Mouse (Mus musculus) regulatory T cell (primary cell): Measurements from ENCODE around the gene Arhgap22.

ENCODE experiments used
- in situ Hi-C: fragments of 300-600 bp; cut with MboI, MseI; formaldehyde crosslinking; loops from one replicate; pipeline ENCODE4 v1.15.1; 2025; ENCODE audit warnings: high pct_unique_total_duplicates

Gene Arhgap22

DNA sequence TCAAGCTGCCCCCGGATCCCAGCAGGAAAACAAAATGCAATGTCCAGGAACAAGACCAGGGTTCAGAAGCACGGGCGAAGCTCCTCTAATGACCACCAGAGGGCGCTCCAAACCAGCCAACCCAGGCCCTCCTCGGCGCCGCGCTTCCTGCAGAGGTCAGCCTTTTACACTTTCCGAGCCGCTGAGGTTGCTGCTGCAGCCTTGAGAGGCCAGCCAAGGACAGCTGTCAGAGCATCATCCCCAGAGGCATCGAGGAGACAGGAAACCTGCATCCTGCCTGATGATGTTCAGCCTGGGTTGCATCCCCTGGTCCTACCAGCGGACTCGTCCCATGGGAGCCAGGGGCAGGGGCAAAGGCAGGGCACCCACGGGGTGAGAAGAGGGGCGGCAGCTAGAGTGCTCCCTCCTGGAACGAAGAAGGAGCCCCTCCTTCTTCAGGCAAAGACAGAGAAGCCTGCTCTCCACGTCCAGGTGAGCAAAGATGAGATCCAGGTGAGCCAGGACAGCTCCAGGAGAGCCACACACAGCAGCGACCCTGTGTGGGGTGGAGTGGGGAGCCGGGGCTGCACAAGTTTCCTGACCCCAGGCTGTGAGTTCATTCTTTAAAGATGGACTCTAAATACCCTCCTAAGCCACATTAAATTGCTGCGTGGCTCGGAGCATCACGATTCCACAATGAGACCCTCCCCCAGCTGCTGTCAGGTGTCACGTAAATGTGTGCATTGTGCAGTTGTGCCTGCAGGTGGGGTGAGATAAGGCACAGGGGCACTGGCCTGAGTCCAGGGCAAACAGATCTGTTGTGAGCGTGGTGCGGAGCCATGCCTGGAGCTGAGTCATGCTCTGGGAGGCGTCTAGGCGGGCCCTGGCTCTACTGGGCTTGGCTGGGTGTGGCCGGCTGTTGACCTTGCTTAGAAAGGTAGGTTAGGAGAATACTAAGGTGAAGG, at the start of gene Arhgap22:
TSS of gene Arhgap22 (plus strand) at position 204 of the 944 bp plus-strand sequence.
- in situ Hi-C loops: no loop called here

DNA sequence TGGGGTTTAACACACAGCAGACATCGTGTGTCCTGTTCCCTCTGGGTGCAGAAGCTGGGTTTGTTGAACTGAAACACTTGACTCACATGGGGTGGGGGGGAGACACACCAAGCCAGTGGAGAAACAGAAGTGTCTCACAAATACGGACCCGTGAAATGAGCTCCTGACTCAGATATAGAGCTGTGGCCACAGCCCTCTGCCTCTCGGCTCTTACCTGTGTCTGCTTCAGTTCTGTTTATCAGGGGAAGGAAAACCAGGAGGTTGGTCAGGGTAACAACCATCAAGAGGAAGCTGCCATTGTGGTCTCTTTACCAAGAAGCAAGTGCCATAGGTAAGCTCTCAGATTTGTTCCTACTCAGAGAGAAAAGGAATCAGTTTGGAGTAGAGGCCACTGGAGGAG, 45.1 kb upstream of the Arhgap22 start:
- in situ Hi-C loops: no loop called here

DNA sequence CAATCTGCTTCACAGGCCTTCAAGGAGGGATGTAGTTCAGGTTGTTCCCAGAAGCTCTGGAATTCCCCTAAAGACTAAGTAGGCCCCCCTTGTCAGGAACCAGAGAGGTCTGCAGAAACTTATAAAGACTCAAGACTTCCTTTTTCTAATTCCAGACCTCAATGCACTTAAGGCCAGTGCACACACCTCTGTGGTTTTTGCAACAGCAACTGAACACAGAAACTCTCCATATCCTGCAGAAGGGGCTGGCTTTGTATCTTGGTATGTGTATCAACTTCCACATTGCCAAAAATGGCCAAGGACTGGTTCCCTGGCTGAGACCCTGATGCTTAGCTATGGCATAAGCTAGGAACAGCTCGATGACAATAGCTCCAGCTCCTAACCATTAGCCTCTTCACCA, 41.9 kb upstream of the Arhgap22 start:
- in situ Hi-C loops: no loop called here

DNA sequence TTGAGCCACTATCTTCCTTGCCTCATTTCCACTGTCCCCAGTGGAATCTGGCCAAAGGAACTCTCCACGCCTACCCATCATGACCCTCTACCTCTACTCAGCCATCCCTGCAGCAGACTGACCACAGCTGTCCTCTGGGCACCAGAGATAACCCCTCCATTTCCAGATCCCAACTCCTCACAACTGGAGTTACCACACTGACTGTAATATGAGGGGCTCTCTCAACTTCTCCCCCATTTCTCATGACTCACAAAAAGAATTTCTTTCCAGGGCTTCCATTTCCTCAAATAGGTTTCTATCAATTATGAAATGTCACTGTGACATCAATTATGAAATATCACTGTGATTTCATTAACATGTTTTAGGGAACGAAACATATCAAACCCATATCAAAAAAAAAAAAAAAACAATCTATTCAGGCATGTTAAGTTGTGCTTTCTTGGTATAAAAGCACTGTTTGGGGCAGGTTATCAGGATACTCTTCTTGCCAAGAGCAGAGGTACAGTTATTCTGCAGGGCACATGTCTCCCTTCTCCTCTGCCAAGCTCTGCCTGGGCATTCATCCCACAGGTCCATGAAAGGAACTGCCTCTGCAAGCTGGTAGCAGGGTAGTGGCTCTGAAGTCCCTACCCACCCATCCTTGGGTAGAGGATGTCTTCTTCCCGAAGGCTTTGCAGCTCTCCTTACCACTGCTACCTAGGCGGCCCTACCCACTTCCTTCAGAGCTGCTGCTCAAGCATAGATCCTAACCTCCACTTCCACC, 38.6 kb upstream of the Arhgap22 start:
- in situ Hi-C loops: no loop called here

DNA sequence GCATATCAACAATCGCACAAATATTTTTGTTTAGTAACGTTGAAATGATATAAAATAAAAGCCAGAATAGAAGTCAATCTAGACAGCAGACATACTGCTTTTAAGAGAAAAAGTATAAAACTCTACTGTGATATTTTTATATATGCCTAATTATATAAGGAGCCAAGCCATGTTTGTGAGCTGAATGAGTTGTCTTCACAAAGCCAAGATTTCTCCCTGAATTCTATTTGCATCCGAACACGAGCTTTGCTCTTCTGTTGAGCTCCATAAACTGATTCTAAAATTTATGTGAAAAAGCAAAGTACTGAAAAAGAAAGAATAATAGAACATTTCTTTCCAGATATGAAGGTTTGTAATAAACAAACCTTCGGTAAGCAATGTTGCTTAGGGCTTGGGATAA, 33.7 kb upstream of the Arhgap22 start:
- in situ Hi-C loops: no loop called here

DNA sequence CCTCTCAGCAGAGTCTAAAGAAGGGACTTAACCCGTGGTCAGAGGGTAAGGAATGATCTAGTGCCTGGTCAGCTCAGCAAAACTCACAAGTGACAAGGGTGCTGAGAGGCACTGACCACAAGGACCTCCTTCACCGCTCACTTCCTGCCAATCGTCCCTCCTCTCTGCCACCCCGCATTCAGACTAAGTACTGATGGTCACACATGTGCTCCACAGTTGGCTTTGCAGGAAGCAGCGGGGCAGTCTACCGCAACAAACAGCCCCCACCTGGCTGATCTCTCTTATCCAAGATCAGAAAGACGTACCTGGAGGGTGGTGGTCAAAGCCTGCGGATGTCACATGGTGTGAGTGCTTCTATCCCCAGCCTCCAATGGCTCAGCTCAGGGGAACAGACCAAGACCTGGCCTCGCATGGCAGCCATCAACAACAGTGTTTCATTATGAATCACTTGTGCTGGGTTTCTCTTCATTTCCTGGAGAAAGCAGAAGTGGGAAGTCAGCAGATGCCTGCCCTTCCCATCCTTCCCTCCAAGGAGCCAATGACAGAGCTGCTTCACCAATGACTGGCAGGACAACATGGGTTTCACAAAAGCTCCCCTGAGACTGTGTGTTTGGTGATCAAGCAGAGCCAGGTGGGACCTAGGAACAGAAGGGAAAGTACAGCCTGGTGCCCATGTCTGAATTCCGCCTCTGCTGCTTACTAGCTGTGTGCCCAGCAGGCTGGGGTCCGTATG, 28.6 kb upstream of the Arhgap22 start, which contains the start of gene Wdfy4:
TSS of gene Wdfy4 (minus strand) at position 441 of the 733 bp plus-strand sequence.
- in situ Hi-C loops: no loop called here

DNA sequence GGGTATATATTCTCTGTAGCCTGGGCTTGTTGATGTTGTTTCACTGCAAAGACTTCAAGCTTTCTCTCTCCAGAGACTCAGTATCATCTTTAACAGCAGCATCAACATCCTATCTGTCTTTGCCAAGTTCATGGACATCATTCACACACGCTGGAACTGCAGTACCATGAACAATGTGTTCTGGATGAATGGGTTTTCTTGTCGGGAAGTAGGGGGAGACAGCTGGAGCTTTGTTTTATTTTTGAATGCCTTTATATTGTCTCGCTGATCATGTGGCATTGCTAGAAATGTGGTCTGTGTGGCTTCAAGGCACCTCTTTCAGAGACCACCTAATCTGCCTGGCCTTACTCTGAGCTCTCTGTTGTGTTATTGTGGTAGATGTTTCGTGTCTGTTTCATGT, 26.6 kb upstream of the Arhgap22 start:
- in situ Hi-C loops: no loop called here

DNA sequence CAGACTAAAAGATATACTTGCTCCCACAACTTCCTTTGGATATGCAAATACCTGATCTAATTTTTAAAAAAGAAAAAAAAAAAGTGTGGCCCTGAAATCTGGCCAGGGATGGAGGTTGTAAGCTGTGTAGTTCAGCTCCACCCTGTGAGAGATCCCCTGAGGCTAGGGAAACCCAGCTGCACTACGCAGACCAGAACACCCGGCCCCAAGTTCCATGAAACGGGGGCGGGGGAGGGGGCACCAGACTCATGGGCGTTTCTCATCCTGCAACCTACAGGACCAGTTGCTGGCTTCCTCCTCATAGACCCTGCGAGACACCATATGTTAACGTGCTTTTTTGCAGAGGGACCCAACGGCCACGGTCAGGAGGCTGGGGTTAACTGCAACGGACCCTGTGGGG, 24.6 kb upstream of the Arhgap22 start:
- in situ Hi-C loops: no loop called here

DNA sequence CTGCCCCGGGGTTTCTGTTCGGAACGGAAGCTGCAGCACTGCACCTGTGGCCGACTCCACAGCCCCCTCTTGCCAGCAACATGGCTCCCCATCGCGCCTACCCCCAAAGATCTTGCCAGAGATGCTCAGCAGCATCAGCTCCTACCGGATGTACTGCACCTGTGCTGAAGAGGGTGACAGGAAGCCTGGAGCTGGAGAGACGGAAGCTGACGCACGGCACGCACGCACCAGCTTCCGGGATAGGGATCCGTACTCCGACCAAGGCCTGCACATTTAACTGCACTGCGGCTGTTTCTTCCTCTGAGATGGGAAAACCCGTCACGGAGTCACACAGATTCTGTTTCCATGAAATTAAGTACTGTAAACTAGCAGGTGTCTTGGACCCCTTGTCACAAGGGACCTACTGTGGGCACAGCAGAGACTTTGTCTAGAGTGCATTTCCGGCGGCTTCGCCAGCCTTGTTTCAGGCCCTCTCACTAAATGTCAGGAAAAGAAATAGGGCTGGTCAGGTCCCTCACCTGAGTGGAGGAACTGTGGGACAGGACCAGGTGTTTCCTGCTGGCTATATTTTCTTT, 23.9 kb upstream of the Arhgap22 start:
- in situ Hi-C loops: no loop called here

DNA sequence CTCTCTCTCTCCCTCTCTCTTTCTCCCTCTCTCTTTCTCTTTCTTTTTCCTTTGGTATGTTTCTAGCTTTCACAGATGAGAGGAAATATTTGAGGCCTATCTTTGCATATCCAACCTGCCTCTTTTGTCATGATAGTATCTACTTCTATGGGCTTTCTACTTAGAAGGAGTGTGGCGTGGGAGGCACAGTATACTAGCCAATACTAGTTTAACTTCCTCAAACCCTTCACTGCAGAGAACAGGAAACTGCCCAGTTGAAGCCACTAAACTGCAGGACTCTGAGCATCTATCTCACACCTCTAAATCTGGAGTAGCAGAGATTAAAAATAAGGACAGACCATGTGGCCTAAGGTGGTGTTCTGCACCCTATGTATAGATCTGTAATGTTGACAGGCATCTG, 23.2 kb upstream of the Arhgap22 start:
- in situ Hi-C loops: no loop called here

DNA sequence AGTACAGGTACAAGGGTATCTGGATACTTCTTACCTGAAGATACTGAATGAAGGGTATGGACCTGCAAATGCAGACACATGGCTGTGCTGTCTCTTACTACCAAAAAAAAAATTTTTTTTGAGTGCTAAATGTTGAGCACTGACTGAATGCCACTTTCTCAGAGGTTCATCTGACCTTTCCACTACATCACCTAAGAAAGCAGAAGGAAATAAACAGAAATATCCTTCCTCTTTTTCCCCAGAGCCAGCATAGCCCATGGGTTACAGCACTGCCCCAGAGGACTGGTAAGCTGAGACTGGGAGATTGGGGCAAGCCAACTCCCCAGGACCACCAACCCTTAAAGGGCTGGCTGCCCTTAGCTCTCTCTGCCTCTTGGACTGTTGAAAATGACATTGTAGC, 20.1 kb upstream of the Arhgap22 start:
- in situ Hi-C loops: no loop called here

DNA sequence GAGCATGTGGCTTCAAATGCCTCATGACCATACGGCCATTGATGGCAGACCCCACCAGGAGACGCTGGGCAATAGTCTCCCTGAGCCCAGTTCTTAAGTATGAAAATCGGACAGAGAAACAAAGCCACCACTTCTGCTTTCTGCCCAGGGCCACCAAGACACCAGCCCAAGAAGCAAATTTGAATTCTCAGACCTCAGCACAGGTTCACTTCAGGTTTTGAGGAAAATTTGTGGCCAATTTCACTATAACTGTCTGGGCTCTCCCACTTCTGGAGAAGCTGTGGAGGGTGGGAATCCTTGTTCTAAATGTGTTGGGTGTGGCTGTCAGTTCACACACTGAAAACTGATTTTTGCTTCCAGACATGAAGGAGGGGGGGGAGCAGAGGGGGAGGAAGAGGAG, 19.6 kb upstream of the Arhgap22 start:
- in situ Hi-C loops: no loop called here

DNA sequence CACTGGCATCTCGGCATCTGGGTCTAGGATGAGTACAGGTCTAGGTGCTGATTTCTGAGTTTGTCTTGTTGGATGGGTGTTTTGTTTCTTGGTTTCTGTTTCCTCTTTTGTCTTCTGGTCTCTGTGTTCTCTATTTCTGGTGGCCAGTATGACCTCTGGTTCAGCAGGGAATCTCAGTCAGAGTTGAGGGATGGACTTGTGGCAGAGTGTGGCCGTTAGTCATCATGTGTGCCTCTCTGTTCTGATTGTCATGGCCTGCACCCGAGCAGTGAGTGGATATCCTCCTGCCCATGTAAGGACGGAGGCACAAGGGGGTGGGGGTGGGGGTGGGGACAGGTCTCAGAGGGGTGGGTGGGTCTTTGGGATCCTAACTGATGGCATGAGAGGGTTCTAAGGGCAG, 11.7 kb upstream of the Arhgap22 start:
- in situ Hi-C loops: loop anchor here (10.0 kb wide), 1 partner anchor 427 kb away; no protein-coding TSS in a partner anchor

DNA sequence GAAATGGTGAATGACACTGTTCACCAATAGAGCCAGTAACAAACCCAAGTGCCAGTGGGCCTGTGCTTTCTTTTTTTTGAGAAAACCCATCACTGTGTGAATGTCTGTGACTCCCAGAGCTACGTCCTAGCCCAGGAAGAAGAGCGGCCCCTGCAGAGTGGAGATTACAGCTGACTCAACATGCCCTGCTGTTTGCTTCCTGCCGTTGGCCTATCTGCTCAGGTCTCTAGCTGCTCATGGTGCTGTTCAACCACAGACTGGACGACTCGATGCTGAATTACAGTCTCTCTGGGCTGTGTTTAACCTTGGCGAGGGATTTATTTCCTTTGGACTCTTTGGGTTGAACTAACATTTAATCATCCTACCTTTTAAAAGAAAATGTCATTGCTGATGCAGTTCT, 10.9 kb upstream of the Arhgap22 start:
- in situ Hi-C loops: loop anchor here (10.0 kb wide), 1 partner anchor 428 kb away; no protein-coding TSS in a partner anchor

DNA sequence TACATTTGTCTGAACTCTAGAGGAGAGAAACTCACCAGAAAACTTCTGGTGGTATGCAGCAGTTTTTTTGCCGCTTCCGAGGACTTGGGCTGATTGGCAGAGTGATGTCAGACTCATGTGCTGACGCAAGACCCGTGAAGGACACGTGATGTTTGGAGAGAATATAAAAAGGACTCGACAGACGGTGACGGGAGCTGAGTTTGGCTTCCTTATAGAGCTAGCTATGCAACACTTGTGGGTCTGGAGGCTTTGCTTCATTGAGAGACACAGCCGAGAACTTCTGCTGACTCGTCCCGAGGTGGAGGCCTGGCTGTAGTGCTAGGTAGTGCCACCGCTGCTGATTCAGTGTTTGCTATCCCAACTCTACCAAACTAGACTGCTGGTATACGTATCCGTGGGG, 10.0 kb upstream of the Arhgap22 start:
- in situ Hi-C loops: loop anchor here (10.0 kb wide), 1 partner anchor 429 kb away; no protein-coding TSS in a partner anchor

DNA sequence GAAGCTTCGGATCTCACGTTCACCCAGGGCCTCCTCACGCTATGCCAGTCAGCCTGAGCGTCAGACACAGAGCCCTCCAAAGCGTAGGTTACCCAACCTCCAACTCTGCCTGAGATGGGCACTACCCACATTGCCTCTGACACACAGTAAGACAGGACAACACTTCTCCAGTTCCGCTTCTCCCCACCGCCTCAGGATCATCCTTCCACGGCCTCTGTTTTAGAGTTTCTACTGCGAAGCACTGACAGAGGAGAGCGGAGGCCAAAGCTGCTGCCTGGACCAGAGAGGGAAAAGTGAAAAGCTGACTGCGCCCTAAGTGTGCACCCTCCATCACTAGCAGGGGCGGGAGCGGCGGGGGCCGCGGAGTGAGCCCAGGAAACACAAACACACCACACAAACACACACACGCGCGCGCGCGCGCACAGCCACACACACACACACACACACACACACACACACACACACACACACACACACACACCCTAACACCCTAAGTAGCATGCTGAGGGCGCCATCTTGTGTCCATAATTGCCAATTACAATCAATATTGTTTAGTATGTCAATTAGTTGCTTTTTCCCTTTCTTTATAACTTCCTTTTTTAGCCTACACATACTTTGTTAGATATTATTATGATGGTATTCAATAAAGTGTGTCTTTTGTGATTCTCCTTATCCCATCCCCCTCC, 8.4 kb upstream of the Arhgap22 start:
- in situ Hi-C loops: loop anchor here (10.0 kb wide), 1 partner anchor 431 kb away; no protein-coding TSS in a partner anchor

DNA sequence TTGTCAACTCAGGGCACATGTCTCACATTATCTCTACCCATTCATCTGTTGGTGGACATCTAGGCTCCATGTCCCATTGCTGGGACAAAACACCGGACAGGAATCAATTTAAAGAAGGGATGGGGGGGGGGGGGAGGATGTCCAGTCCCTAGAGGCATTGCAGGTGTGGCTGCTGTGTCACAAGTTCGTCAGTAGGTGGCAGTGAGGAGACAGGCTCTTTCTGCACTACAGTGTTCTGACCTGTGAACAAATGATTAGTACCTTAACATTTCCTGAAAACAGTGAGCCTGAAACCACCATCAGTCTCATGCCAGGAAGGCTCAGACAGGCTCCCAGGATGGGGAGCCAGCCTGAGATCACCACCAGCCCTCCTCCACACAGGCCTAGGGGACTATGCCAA, 6.8 kb upstream of the Arhgap22 start:
- in situ Hi-C loops: loop anchor here (10.0 kb wide), 1 partner anchor 432 kb away; no protein-coding TSS in a partner anchor

DNA sequence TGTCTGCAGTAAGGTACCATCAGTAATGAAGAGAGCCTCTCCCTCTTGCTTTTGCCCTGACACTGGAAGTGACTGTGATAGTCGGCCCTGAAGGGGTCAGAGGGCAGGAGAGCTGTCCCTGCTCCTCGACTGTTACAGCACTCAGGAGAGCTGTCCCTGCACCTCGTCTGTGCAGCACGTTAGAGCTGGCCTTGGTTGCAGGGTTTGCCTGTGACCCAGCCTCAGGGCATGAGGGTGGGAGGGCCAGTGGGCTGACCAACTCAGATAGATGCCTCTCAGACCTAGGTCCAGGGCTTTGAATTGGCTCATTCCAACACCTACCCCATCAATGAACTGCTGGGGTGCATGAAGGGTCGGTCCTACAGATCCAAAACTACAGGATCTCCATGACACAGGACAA, 5.5 kb upstream of the Arhgap22 start:
- in situ Hi-C loops: loop anchor here (10.0 kb wide), 1 partner anchor 434 kb away; no protein-coding TSS in a partner anchor

DNA sequence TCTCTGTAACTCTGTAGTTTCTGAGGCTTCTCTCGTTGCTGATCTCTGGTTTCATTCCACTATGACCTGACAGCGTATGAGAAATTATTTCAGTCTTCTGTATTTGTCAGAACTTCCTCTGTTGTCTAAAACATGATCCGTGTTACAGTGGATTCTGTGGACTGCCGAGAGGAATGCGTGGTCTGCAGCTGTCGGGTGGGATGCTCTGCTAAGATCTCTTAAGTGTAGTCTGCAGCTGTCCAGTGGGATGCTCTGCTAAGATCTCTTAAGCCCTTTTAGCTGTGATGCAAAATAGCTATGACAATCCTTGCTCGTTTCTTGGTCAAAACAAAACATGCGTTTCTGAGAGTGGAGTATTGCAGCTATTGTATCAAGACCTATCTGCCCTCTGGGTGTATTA, 3.0 kb upstream of the Arhgap22 start:
- in situ Hi-C loops: no loop called here

DNA sequence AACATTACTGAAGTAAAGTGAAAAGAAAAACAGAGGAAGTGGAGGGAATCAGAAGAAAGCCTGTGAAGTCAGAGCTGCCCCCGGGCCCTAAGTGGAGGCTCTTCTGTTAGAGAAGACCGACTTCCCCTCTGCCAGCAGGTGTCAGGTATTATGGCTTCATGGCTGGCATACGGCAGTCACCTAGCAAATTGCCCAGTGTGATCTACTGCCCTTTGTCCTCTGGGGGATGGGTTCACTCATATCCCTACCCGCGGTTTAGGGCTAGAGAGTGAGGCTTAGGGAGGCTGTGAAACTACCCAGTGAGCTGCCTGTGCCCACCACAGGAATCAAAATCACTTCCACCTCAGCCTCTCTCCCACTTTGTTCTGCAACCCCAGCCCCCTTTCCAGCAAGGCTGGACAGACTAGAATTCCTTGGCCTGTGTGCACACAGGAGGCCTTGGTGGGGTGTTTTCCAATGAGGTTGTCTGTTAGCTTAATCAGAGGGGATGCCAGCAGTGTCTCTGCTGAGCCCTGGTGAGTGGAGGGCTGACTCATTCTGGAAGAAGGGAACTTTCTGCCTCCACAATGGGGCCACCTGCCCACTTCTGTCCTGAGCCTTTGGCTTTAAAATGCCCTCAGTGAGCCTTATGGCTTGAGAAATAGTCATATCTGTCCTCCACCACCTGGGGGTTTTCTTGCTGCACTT, 1.4 kb upstream of the Arhgap22 start:
- in situ Hi-C loops: no loop called here
